ENCODE assay signal across 10 mouse cellular contexts in the genomic region with DNA sequence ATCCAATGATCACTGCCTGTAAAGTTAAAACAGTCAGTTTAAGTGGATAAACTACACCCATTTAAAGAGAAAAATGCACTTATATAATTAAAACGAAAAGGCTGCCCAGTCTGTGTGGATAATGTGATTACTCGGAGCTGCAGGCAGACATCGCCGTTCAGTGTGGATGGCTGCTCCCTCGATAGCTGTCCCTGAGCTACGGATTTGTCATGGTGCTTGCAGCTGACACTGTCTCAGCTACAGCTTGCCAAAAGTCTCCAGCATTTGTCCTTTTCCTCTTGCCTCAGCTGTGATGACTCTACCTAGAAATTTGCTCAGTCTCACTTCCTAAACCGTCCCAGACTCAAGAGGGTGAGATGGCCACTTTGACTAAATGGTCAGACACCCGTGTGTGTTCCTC.
DNase-seq lines count a peak whose midpoint lies in the region; ATAC-seq and TF ChIP-seq lines count a peak whose summit lies in the region.
"Had no signal": no experiment of that assay in that cellular context is flagged by ENCODE, and none has a peak within 500 bp of the region (broad histone marks: within the 10 kb centered on the region; RNA-seq: fewer than 3 reads in every experiment).

No protein-coding gene starts in this region.

- H3K36me3 ChIP-seq in heart, embryonic 14.5 days (ENCODE audit: control insufficient read depth, insufficient read depth, low read length): no peaks in the 10 kb centered on the region
- peaks cover 3% of the 10 kb centered on the region; the same call in 1 of the 2 replicates for H3K36me3 ChIP-seq in midbrain, embryonic 14.5 days (ENCODE audit: control insufficient read depth, insufficient read depth, low read length)

- no peaks in the 10 kb centered on the region for H3K27me3 ChIP-seq in heart, embryonic 14.5 days (ENCODE audit: control insufficient read depth, insufficient read depth, low read length)
- no peaks in the 10 kb centered on the region for H3K27me3 ChIP-seq in midbrain, embryonic 14.5 days (ENCODE audit: control insufficient read depth, insufficient read depth, low read length)

- no peak overlapping the region for H3K4me3 ChIP-seq in heart, embryonic 14.5 days (ENCODE audit: control insufficient read depth in 1 of 2, insufficient read depth in 1 of 2, low read depth in 1 of 2, low read length in 2 of 2)
- H3K4me3 ChIP-seq in midbrain, embryonic 14.5 days (replicated peaks; ENCODE audit: low read depth, low read length): no peak overlapping the region

- intact Hi-C loops in heart, postnatal 25 days (cut with DNase I): no loop called here
- intact Hi-C loops in left cerebral cortex, postnatal 10 days (cut with DNase I): no loop called here

- no peak overlapping the region for H3K9ac ChIP-seq in heart, embryonic 14.5 days (ENCODE audit: low read length)
- H3K9ac ChIP-seq in midbrain, embryonic 14.5 days (replicated peaks; ENCODE audit: low read length): no peak overlapping the region

- no peak for ATAC-seq in heart, embryonic 14.5 days (ENCODE audit: insufficient number of reproducible peaks, insufficient read depth, low FRiP score, low read depth)
- ATAC-seq in midbrain, embryonic 14.5 days (ENCODE audit: low FRiP score, low TSS enrichment): peak; percentile 81
- no peak for ATAC-seq in activated CD4-positive, CD25-positive, alpha-beta regulatory T cell, adult 4 months
- ATAC-seq: intestine, postnatal 0 days had no signal

- peaks cover 7 to 12% of the 10 kb centered on the region in 2 experiments; a peak in 3 of 4 replicates for H3K4me1 ChIP-seq in heart, embryonic 14.5 days (ENCODE audit: control insufficient read depth in 2 of 2, insufficient read depth in 2 of 2, low read length in 2 of 2)
- peaks cover 29% of the 10 kb centered on the region for H3K4me1 ChIP-seq in midbrain, embryonic 14.5 days (ENCODE audit: control insufficient read depth, insufficient read depth, low read length)

- TF ChIP-seq POLR2A in brain, embryonic 14.5 days (IDR thresholded peaks at IDR 0.05; ENCODE audit: borderline replicate concordance, extremely low read depth, insufficient read depth, insufficient read length, poor library complexity, severe bottlenecking): no peak

- H3K9me3 ChIP-seq in heart, embryonic 14.5 days (ENCODE audit: control insufficient read depth, low read length): peaks cover 6% of the 10 kb centered on the region
- no peaks in the 10 kb centered on the region for H3K9me3 ChIP-seq in midbrain, embryonic 14.5 days (ENCODE audit: control insufficient read depth, low read length)

- DNase-seq in heart, postnatal 25 days (ENCODE audit: low spot score): no peak
- peak; percentile 81 for DNase-seq in brain, embryonic 14.5 days (ENCODE audit: low read depth)
- DNase-seq in heart, postnatal 4 days: peak; percentile 17
- DNase-seq in midbrain, embryonic 14.5 days: peak; percentile 76
- no peak for DNase-seq in yolk sac, embryonic 10.5 days (ENCODE audit: low spot score)
- DNase-seq in left cerebral cortex, postnatal 10 days (ENCODE audit: extremely low spot score in 1 of 2, low spot score in 2 of 2): no peak
- DNase-seq: embryo, embryonic 11 days had no signal

- WGBS in heart, embryonic 14.5 days: 48% methylated on average over 8 of the region's 8 CpGs
- WGBS in midbrain, embryonic 14.5 days: 10% methylated on average over 8 of the region's 8 CpGs

- TF ChIP-seq CTCF in brain, embryonic 14.5 days (IDR thresholded peaks at IDR 0.05; ENCODE audit: borderline replicate concordance, extremely low read depth, insufficient read depth, insufficient read length): no peak

- H3K4me2 ChIP-seq in heart, embryonic 14.5 days (ENCODE audit: low read length): peak overlapping the region; percentile 21; the same call in 1 of the 2 replicates
- peak overlapping the region; percentile 22; the same call in 1 of the 2 replicates for H3K4me2 ChIP-seq in midbrain, embryonic 14.5 days (ENCODE audit: low read length)

- no peak overlapping the region for H3K27ac ChIP-seq in heart, embryonic 14.5 days (replicated peaks in 1 of 2; ENCODE audit: control insufficient read depth in 1 of 2, insufficient read depth in 1 of 2, low read depth in 2 of 2, low read length in 2 of 2)
- peak overlapping the region; percentile 67 for H3K27ac ChIP-seq in midbrain, embryonic 14.5 days (replicated peaks; ENCODE audit: low read depth, low read length)

Comparison
In these comparisons a context has a peak if more than half of its experiments do, and no peak if none do; other contexts are left out.
1. DNase-seq: peak in brain, embryonic 14.5 days (single experiment), heart, postnatal 4 days (single experiment) and midbrain, embryonic 14.5 days (single experiment); none in heart, postnatal 25 days (single experiment), yolk sac, embryonic 10.5 days (single experiment) and left cerebral cortex, postnatal 10 days (0 of 2).